Mouse (Mus musculus) kidney, embryonic 14.5 days (tissue): ENCODE data around the gene Yap1. TPM values are rescaled to one million over a fixed set of nuclear protein-coding genes. Genes with fewer than 3 reads are reported as not detected.

ENCODE experiments used
- ATAC-seq: fragments of 200-750 bp; cut with Nextera tagmentation; 2 replicates; pipeline ENCODE4 v1.8.0; 2017; ENCODE audit warnings: moderate number of reproducible peaks, mild to moderate bottlenecking, moderate TSS enrichment, moderate library complexity; ENCODE audit not compliant: low FRiP score, low TSS enrichment
- H3K27ac ChIP-seq: fragments of 300-500 bp; sonication (generic); 2 replicates; pipeline ENCODE4 v1.5.1; 2014; ENCODE audit warnings: low read depth, mild to moderate bottlenecking, low read length, moderate library complexity, mixed read lengths
- H3K27me3 ChIP-seq: fragments of 300-500 bp; sonication (generic); 2 replicates; pipeline ENCODE4 v1.6.1; 2014; ENCODE audit warnings: mild to moderate bottlenecking, low read length; ENCODE audit not compliant: control insufficient read depth, insufficient read depth
- H3K36me3 ChIP-seq: fragments of 300-500 bp; sonication (generic); 2 replicates; pipeline ENCODE4 v1.6.1; 2014; ENCODE audit warnings: low read length, mixed read lengths; ENCODE audit not compliant: control insufficient read depth, insufficient read depth
- H3K4me1 ChIP-seq: fragments of 300-500 bp; sonication (generic); 2 replicates; pipeline ENCODE4 v1.6.1; 2014; ENCODE audit warnings: low read length, mixed read lengths; ENCODE audit not compliant: control insufficient read depth, insufficient read depth
- H3K4me2 ChIP-seq: fragments of 300-500 bp; sonication (generic); replicated peaks from 2 replicates; pipeline ENCODE4 v1.6.1; 2014; ENCODE audit warnings: low read depth, mild to moderate bottlenecking, low read length
- H3K4me3 ChIP-seq: fragments of 300-500 bp; sonication (generic); 2 replicates; pipeline ENCODE4 v1.5.1; 2014; ENCODE audit warnings: mild to moderate bottlenecking, low read length
- H3K9ac ChIP-seq: fragments of 300-500 bp; sonication (generic); 2 replicates; pipeline ENCODE4 v1.6.1; 2014; ENCODE audit warnings: low read depth, mild to moderate bottlenecking, low read length, moderate library complexity
- H3K9me3 ChIP-seq: fragments of 300-500 bp; sonication (generic); 2 replicates; pipeline ENCODE4 v1.6.1; 2016; ENCODE audit warnings: low read length; ENCODE audit not compliant: control insufficient read depth
- WGBS: fragments of 180-500 bp; shearing (Covaris S2); extraction: QIAGEN DNeasy Blood & Tissue Kit; methylation state at CpG from one replicate; pipeline ENCODE4 v1.1.7; 2014; 5-methylcytosine and 5-hydroxymethylcytosine counted together
- polyA plus RNA-seq: library from polyadenylated mRNA; unstranded; fragments of >200 nt; fragmentation: Nextera tagmentation; extraction: Ambion mirVana; gene quantifications from 2 replicates; pipeline ENCODE4 v1.2.1, GENCODE M21; 2014

Yap1 gene
- polyA plus RNA-seq, 1 experiment from 2014 or later: 36.7 TPM

- WGBS: 93% methylated on average over 4 of the region's 4 CpGs
- ATAC-seq: no peak
These were observed 56.5 kb downstream of the Yap1 start for GRCm38 (mm10) chr9:7947946-7948345.

GRCm38 (mm10) chr9:7943796-7944462, 60.5 kb downstream of the Yap1 start:
- Histone ChIP-seq H3K27ac (no peak overlapping the region), H3K9me3 (no peaks in the 10 kb centered on the region), H3K4me2 (no peak overlapping the region), H3K27me3 (no peaks in the 10 kb centered on the region), H3K4me3 (no peak overlapping the region), H3K36me3 (peaks cover 58% of the 10 kb centered on the region), H3K4me1 (no peaks in the 10 kb centered on the region), H3K9ac (no peak overlapping the region)
- ATAC-seq: no peak
- 79% methylated on average over 7 of the region's 7 CpGs for WGBS

More at GRCm38 (mm10) chr9:7947946-7948345, 56.5 kb downstream of the Yap1 start:
- H3K9ac ChIP-seq: no peak overlapping the region
- no peaks in the 10 kb centered on the region for H3K4me1 ChIP-seq
- peaks cover 75% of the 10 kb centered on the region for H3K36me3 ChIP-seq
- no peak overlapping the region for H3K4me3 ChIP-seq
- H3K4me2 ChIP-seq: no peak overlapping the region
- no peaks in the 10 kb centered on the region for H3K27me3 ChIP-seq
- H3K27ac ChIP-seq: no peak overlapping the region
- no peaks in the 10 kb centered on the region for H3K9me3 ChIP-seq

GRCm38 (mm10) chr9:7942701-7943100, 61.7 kb downstream of the Yap1 start:
- peaks cover 57% of the 10 kb centered on the region for H3K36me3 ChIP-seq

GRCm38 (mm10) chr9:7940075-7940474, 64.3 kb downstream of the Yap1 start:
- Histone ChIP-seq H3K36me3 (peaks cover 64% of the 10 kb centered on the region), H3K4me2 (no peak overlapping the region), H3K27ac (no peak overlapping the region), H3K9me3 (no peaks in the 10 kb centered on the region), H3K4me1 (no peaks in the 10 kb centered on the region), H3K9ac (no peak overlapping the region), H3K4me3 (no peak overlapping the region), H3K27me3 (no peaks in the 10 kb centered on the region)
- no peak for ATAC-seq
- 91% methylated on average over 4 of the region's 4 CpGs for WGBS

More at GRCm38 (mm10) chr9:7942701-7943100, 61.7 kb downstream of the Yap1 start:
- H3K9ac ChIP-seq: no peak overlapping the region
- H3K4me2 ChIP-seq: no peak overlapping the region
- no peak overlapping the region for H3K27ac ChIP-seq
- H3K27me3 ChIP-seq: no peaks in the 10 kb centered on the region
- no peaks in the 10 kb centered on the region for H3K4me1 ChIP-seq
- no peaks in the 10 kb centered on the region for H3K9me3 ChIP-seq
- no peak overlapping the region for H3K4me3 ChIP-seq
- ATAC-seq: no peak
- WGBS: 84% methylated on average over 8 of the region's 8 CpGs

- H3K36me3 ChIP-seq: peaks cover 81% of the 10 kb centered on the region
- no peak overlapping the region for H3K4me2 ChIP-seq
- WGBS: 94% methylated on average over 10 of the region's 10 CpGs
- H3K4me3 ChIP-seq: no peak overlapping the region
- no peak overlapping the region for H3K27ac ChIP-seq
- no peaks in the 10 kb centered on the region for H3K27me3 ChIP-seq
- H3K9ac ChIP-seq: no peak overlapping the region
- no peak for ATAC-seq
- no peaks in the 10 kb centered on the region for H3K4me1 ChIP-seq
- peaks cover 15% of the 10 kb centered on the region for H3K9me3 ChIP-seq
These were observed 70.0 kb downstream of the Yap1 start for GRCm38 (mm10) chr9:7934419-7934818.

DNA sequence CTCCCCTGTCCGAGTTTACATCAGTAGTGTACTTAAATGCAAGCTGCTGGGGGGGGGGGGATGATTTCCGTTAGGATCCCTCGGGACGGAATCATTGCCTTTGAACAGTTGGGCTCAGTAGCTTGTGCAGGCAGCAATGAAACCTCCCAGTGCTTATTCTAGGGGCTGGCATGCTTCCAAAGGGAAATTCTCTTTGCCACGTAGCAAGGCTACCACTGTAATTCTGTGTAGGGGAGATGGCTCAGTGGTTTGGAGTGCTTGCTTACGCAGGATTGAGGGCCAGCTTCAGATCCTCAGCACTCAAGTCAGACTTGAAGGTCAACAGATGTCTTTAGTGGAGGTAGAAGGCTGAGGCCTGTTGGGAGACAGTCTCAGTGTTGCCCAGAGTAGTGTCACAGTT, 74.8 kb downstream of the Yap1 start:
- no peaks in the 10 kb centered on the region for H3K27me3 ChIP-seq
- H3K9me3 ChIP-seq: peaks cover 15% of the 10 kb centered on the region
- no peak overlapping the region for H3K27ac ChIP-seq
- no peaks in the 10 kb centered on the region for H3K4me1 ChIP-seq
- H3K9ac ChIP-seq: no peak overlapping the region
- H3K4me2 ChIP-seq: no peak overlapping the region
- peaks cover 41% of the 10 kb centered on the region for H3K36me3 ChIP-seq
- no peak overlapping the region for H3K4me3 ChIP-seq
- no peak for ATAC-seq
- 82% methylated on average over 6 of the region's 6 CpGs for WGBS

GRCm38 (mm10) chr9:7928866-7929265, 75.5 kb downstream of the Yap1 start:
- no peak overlapping the region for H3K4me2 ChIP-seq
- 93% methylated on average over 3 of the region's 3 CpGs for WGBS
- H3K9ac ChIP-seq: no peak overlapping the region
- peaks cover 15% of the 10 kb centered on the region for H3K9me3 ChIP-seq
- no peaks in the 10 kb centered on the region for H3K4me1 ChIP-seq
- no peaks in the 10 kb centered on the region for H3K27me3 ChIP-seq
- ATAC-seq: no peak
- no peak overlapping the region for H3K27ac ChIP-seq
- peaks cover 34% of the 10 kb centered on the region for H3K36me3 ChIP-seq
- H3K4me3 ChIP-seq: no peak overlapping the region

DNA sequence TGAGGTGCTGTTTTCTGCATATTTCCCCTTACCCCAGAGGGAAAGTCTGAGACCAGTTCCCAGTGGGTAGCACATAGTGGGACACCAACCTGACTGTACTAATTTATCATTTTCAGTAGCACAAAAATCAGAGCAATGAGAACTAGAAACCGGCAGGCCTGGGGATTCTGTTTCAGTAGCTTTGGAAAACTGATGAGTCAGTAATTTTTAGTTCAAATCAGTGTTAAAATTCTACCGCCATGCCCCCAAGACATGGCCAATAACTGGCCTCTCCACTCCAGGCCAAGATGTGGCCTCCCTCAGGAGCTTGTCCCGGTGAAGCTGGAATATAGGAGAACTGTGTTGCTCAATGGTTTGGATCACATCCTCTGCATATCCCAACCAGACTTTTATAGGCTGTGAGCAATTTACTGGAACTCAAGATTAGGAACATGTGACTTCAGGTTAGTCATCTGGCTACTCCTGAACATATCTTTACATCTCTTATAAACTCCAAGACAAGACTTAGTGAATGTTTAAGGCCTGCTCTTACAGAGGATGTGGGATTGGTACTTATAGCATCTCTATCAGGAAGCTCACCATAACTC, 76.1 kb downstream of the Yap1 start:
- no peak overlapping the region for H3K4me2 ChIP-seq
- H3K4me1 ChIP-seq: no peaks in the 10 kb centered on the region
- H3K27ac ChIP-seq: no peak overlapping the region
- no peak for ATAC-seq
- H3K27me3 ChIP-seq: no peaks in the 10 kb centered on the region
- H3K36me3 ChIP-seq: peaks cover 29% of the 10 kb centered on the region
- WGBS: 94% methylated on average over 3 of the region's 3 CpGs
- peaks cover 15% of the 10 kb centered on the region for H3K9me3 ChIP-seq
- H3K4me3 ChIP-seq: no peak overlapping the region
- no peak overlapping the region for H3K9ac ChIP-seq

- Histone ChIP-seq H3K4me2 (0 out of 2 replicates have a peak overlapping the region, but pooled peaks have one; percentile 36), H3K27ac (no peak overlapping the region), H3K9me3 (no peaks in the 10 kb centered on the region), H3K27me3 (no peaks in the 10 kb centered on the region), H3K4me3 (no peak overlapping the region), H3K36me3 (no peaks in the 10 kb centered on the region), H3K4me1 (no peaks in the 10 kb centered on the region), H3K9ac (no peak overlapping the region)
- no peak for ATAC-seq
- WGBS: 65% methylated on average over 8 of the region's 8 CpGs
These were observed 89.5 kb downstream of the Yap1 start for GRCm38 (mm10) chr9:7914925-7915324.
